25 mouse cellular contexts compared by ENCODE assay signal in genomic region chr19:28745105-28745504, GRCm38 (mm10).
"Had no signal": no experiment of that assay in that cellular context is flagged by ENCODE, and none has a peak within 500 bp of the region (broad histone marks: within the 10 kb centered on the region; RNA-seq: fewer than 3 reads in every experiment).

No protein-coding gene starts in this region.

- H3K36me3 ChIP-seq: heart, embryonic 10.5 days; heart, embryonic 12.5 days; heart, embryonic 15.5 days; hindbrain, embryonic 10.5 days; hindbrain, embryonic 12.5 days; intestine, embryonic 15.5 days; limb, embryonic 10.5 days; limb, embryonic 12.5 days had no signal

- H3K27ac ChIP-seq: gastrocnemius, adult 2 months; heart, embryonic 10.5 days; hindbrain, embryonic 10.5 days; hindbrain, embryonic 12.5 days; hindbrain, embryonic 14.5 days; intestine, embryonic 15.5 days; layer of hippocampus, adult 2 months; left cerebral cortex, adult 2 months; limb, embryonic 10.5 days; limb, embryonic 12.5 days had no signal

- H3K9ac ChIP-seq: heart, embryonic 12.5 days; heart, embryonic 15.5 days; hindbrain, embryonic 12.5 days; hindbrain, embryonic 14.5 days; intestine, embryonic 15.5 days; limb, embryonic 12.5 days had no signal

- H3K9me3 ChIP-seq: heart, embryonic 10.5 days; heart, embryonic 12.5 days; heart, embryonic 15.5 days; hindbrain, embryonic 10.5 days; hindbrain, embryonic 12.5 days; intestine, embryonic 15.5 days; limb, embryonic 10.5 days; limb, embryonic 12.5 days had no signal

- H3K27me3 ChIP-seq: heart, embryonic 12.5 days; heart, embryonic 15.5 days; hindbrain, embryonic 12.5 days; intestine, embryonic 15.5 days; limb, embryonic 12.5 days had no signal

- H3K4me1 ChIP-seq: heart, embryonic 10.5 days; hindbrain, embryonic 10.5 days; hindbrain, embryonic 12.5 days; intestine, embryonic 15.5 days; limb, embryonic 10.5 days had no signal

- ATAC-seq: forebrain, embryonic 16.5 days; hindbrain, embryonic 16.5 days; inflammation-experienced regulatory T-cells, adult 6 months; intestine, embryonic 15.5 days; intestine, postnatal 0 days had no signal

- H3K4me2 ChIP-seq: heart, embryonic 12.5 days; heart, embryonic 15.5 days; hindbrain, embryonic 12.5 days; hindbrain, embryonic 14.5 days; intestine, embryonic 15.5 days; limb, embryonic 12.5 days; liver, embryonic 11.5 days had no signal

- DNase-seq: gastrocnemius, adult 2 months; gastrocnemius, postnatal 10 days; gastrocnemius, postnatal 25 days; heart, postnatal 14 days; heart, postnatal 4 days; kidney, adult 18-20 months; kidney, adult 8-10 months; kidney, postnatal 10 days; kidney, postnatal 25 days had no signal

- H3K4me3 ChIP-seq: gastrocnemius, adult 2 months; heart, embryonic 10.5 days; heart, embryonic 12.5 days; heart, embryonic 15.5 days; hindbrain, embryonic 10.5 days; hindbrain, embryonic 12.5 days; intestine, embryonic 15.5 days; layer of hippocampus, adult 2 months; left cerebral cortex, adult 2 months; limb, embryonic 10.5 days; limb, embryonic 12.5 days had no signal
